ENCODE assay signal across 9 mouse cellular contexts in the genomic region with DNA sequence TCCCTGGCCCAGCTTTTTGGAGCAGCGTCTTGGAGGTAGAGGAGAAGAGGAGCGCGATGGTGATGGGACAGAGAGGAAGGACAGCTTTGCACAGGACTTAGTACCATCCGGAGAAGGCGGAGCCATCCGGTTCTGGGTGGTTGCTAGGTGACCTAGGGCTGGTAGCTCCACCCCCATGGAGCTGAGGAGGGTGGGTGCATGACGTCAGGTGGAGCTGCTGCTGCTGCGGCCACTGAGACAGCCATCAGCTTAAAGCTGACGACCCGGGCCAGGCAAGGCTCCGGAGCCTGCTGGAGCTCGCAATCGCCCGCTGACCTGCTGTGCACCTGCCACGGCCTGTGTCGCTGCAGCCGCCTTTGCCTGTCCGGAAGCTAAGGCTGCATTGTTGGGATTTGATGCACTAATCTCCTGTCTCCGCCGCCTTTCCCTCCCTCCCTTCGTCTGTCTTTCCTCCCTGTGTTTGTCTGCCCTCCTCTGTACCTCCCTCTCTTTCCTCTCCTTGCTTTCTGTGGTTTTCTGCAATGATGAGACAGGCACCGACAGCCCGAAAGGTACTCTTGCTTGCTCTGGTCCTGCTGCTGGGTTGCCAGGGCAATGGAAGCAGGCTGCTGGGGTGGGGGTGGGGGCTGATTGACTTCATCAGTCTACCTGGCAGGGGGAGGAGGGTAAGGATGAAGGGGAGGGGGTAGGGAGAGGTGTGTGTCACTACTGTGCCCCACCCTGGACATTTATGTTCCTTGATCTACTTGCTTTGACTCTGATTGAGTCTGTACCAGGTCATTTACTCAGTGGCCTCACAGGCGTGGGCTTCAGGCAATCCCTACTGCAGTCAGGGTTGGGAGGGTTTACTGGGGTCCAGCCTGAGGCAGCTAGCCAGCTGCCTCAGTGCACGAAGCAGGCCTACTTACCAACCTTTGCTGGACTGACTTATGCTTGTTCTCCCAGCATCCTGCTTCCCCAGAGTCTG. TPM values are rescaled to one million over a fixed set of nuclear protein-coding genes. Genes with fewer than 3 reads are reported as not detected.
DNase-seq lines count a peak whose midpoint lies in the region; ATAC-seq and TF ChIP-seq lines count a peak whose summit lies in the region.
"Had no signal": no experiment of that assay in that cellular context is flagged by ENCODE, and none has a peak within 500 bp of the region (broad histone marks: within the 10 kb centered on the region; RNA-seq: fewer than 3 reads in every experiment).

No protein-coding gene starts in this region.

- H3K27me3 ChIP-seq in intestine, embryonic 15.5 days (replicated peaks) = no peaks in the 10 kb centered on the region

- peaks cover 30% of the 10 kb centered on the region for H3K36me3 ChIP-seq in intestine, embryonic 15.5 days

- H3K9ac ChIP-seq in intestine, embryonic 15.5 days = 0 out of 2 replicates have a peak overlapping the region, but pooled peaks have one; percentile 12

- peak overlapping the region; percentile 45 for H3K4me2 ChIP-seq in intestine, embryonic 15.5 days (replicated peaks)

- ATAC-seq in granulocyte monocyte progenitor cell, adult 5-6 weeks (replicated peaks; ENCODE audit: poor library complexity, severe bottlenecking) = peak; percentile 69
- peak; percentile 87 for ATAC-seq in intestine, embryonic 15.5 days

- peak overlapping the region; percentile 79 for H3K27ac ChIP-seq in cortical plate, adult 2 months (ENCODE audit: insufficient read depth, low read length)
- H3K27ac ChIP-seq in intestine, embryonic 15.5 days = no peak overlapping the region

- TF ChIP-seq CTCF in cortical plate, adult 2 months (IDR thresholded peaks at IDR 0.05; ENCODE audit: extremely low read depth, insufficient read depth, low read length) = no peak

- H3K4me1 ChIP-seq in cortical plate, adult 2 months (ENCODE audit: control insufficient read depth, insufficient read depth, low read length) = peaks cover 3% of the 10 kb centered on the region
- peaks cover 8% of the 10 kb centered on the region; the same call in 1 of the 2 replicates for H3K4me1 ChIP-seq in intestine, embryonic 15.5 days (replicated peaks)

- no peaks in the 10 kb centered on the region for H3K9me3 ChIP-seq in intestine, embryonic 15.5 days

- TF ChIP-seq POLR2A in cortical plate, adult 2 months (IDR thresholded peaks at IDR 0.05; ENCODE audit: extremely low read depth, insufficient read depth, low read length) = peak; percentile 82

- peak; percentile 55 for DNase-seq in adrenal gland, postnatal 25 days
- peak; percentile 74 to 94 for DNase-seq in left cerebral cortex, adult 8-10 months (ENCODE audit: low spot score in 2 of 2)
- peak; percentile 61 to 66 for DNase-seq in lung, postnatal 4 days
- peak; percentile 84 for DNase-seq in right cerebral cortex, postnatal 14 days
- DNase-seq in urinary bladder, adult 2 months (ENCODE audit: low spot score) = no peak

- H3K4me3 ChIP-seq in cortical plate, adult 2 months (ENCODE audit: insufficient read depth, low read length) = peak overlapping the region; percentile 86
- peak overlapping the region; percentile 9; the same call in 1 of the 2 replicates for H3K4me3 ChIP-seq in intestine, embryonic 15.5 days (replicated peaks)
- H3K4me3 ChIP-seq: erythroblast, embryonic 14.5 days had no signal

- WGBS in intestine, embryonic 15.5 days = 16% methylated on average over 25 of the region's 25 CpGs

RNA-seq across cellular contexts. Expression of a gene that starts 20.5 kb away (rescaled TPM):
- total RNA-seq in adrenal gland, postnatal 25 days (2021) = 138 and 172 TPM in 2 replicates
- 332 and 350 TPM in 2 replicates for polyA plus RNA-seq in cortical plate, adult 2 months (2012; rRNA removed)
- total RNA-seq in granulocyte monocyte progenitor cell, adult 5-6 weeks (2014; fragmentation: Nextera tagmentation) = 27.3 and 71.9 TPM in 2 replicates
- 69.4 and 69.5 TPM in 2 replicates for total RNA-seq in granulocyte monocyte progenitor cell, adult 5-6 weeks (2017)
- polyA plus RNA-seq in intestine, embryonic 15.5 days (2015; fragmentation: Nextera tagmentation; extraction: Ambion mirVana) = 82.1 and 84.6 TPM in 2 replicates
- 100 to 1,000 TPM; 347 to 364 (median 356) TPM for total RNA-seq in left cerebral cortex, adult 8-10 months (2022)
- polyA plus RNA-seq in urinary bladder, adult 2 months (2012; rRNA removed) = 97.9 and 119 TPM in 2 replicates

RNA-seq across cellular contexts. Expression of a gene that starts 30.0 kb away (rescaled TPM):
- total RNA-seq in adrenal gland, postnatal 25 days (2021) = 0.61 and 1.2 TPM in 2 replicates
- 29.7 and 31.4 TPM in 2 replicates for polyA plus RNA-seq in cortical plate, adult 2 months (2012; rRNA removed)
- total RNA-seq in granulocyte monocyte progenitor cell, adult 5-6 weeks (2014; fragmentation: Nextera tagmentation) = 0.51 TPM in 1 of 2 replicates, not detected in the other
- total RNA-seq in granulocyte monocyte progenitor cell, adult 5-6 weeks (2017) = not detected in 2 replicates
- polyA plus RNA-seq in intestine, embryonic 15.5 days (2015; fragmentation: Nextera tagmentation; extraction: Ambion mirVana) = 1.4 and 2.0 TPM in 2 replicates
- total RNA-seq in left cerebral cortex, adult 8-10 months (2022) = 10 to 100 TPM; 26.4 to 29.4 (median 28.3) TPM
- polyA plus RNA-seq in urinary bladder, adult 2 months (2012; rRNA removed) = 1.2 and 1.5 TPM in 2 replicates
- polyA plus RNA-seq: erythroblast, embryonic 14.5 days had no signal

RNA-seq across cellular contexts. Expression of a gene that starts 30.0 kb away (rescaled TPM):
- 1.2 and 5.1 TPM in 2 replicates for total RNA-seq in adrenal gland, postnatal 25 days (2021)
- polyA plus RNA-seq in cortical plate, adult 2 months (2012; rRNA removed) = 29.0 and 34.1 TPM in 2 replicates
- total RNA-seq in granulocyte monocyte progenitor cell, adult 5-6 weeks (2014; fragmentation: Nextera tagmentation) = not detected in 2 replicates
- 0.04 TPM in 1 of 2 replicates, not detected in the other for total RNA-seq in granulocyte monocyte progenitor cell, adult 5-6 weeks (2017)
- polyA plus RNA-seq in intestine, embryonic 15.5 days (2015; fragmentation: Nextera tagmentation; extraction: Ambion mirVana) = 3.0 and 3.9 TPM in 2 replicates
- 10 to 100 TPM; 31.8 to 39.1 (median 34.5) TPM for total RNA-seq in left cerebral cortex, adult 8-10 months (2022)
- 4.9 and 5.6 TPM in 2 replicates for polyA plus RNA-seq in urinary bladder, adult 2 months (2012; rRNA removed)

RNA-seq across cellular contexts. Expression of a gene that starts 33.5 kb away (rescaled TPM):
- 0.12 TPM in 1 of 2 replicates, not detected in the other for total RNA-seq in adrenal gland, postnatal 25 days (2021)
- polyA plus RNA-seq in cortical plate, adult 2 months (2012; rRNA removed) = 0.06 and 0.35 TPM in 2 replicates
- total RNA-seq in granulocyte monocyte progenitor cell, adult 5-6 weeks (2014; fragmentation: Nextera tagmentation) = not detected in 2 replicates
- total RNA-seq in granulocyte monocyte progenitor cell, adult 5-6 weeks (2017) = 0.13 TPM in 1 of 2 replicates, not detected in the other
- 0.39 and 0.41 TPM in 2 replicates for polyA plus RNA-seq in intestine, embryonic 15.5 days (2015; fragmentation: Nextera tagmentation; extraction: Ambion mirVana)
- 1 to 10 TPM in 1 of 4 experiments, under 1 TPM in 3; 0.44 to 2.0 (median 0.79) TPM for total RNA-seq in left cerebral cortex, adult 8-10 months (2022)
- 0.06 TPM in 1 of 2 replicates, not detected in the other for polyA plus RNA-seq in urinary bladder, adult 2 months (2012; rRNA removed)

RNA-seq across cellular contexts. Expression of a gene that starts 50.9 kb away (rescaled TPM):
- total RNA-seq in adrenal gland, postnatal 25 days (2021) = 17.6 and 22.6 TPM in 2 replicates
- 163 and 169 TPM in 2 replicates for polyA plus RNA-seq in cortical plate, adult 2 months (2012; rRNA removed)
- total RNA-seq in granulocyte monocyte progenitor cell, adult 5-6 weeks (2014; fragmentation: Nextera tagmentation) = 5.1 and 8.7 TPM in 2 replicates
- total RNA-seq in granulocyte monocyte progenitor cell, adult 5-6 weeks (2017) = 2.1 and 5.0 TPM in 2 replicates
- polyA plus RNA-seq in intestine, embryonic 15.5 days (2015; fragmentation: Nextera tagmentation; extraction: Ambion mirVana) = 23.6 and 26.4 TPM in 2 replicates
- total RNA-seq in left cerebral cortex, adult 8-10 months (2022) = 100 to 1,000 TPM in 1 of 4 experiments, 10 to 100 TPM in 3; 91.4 to 114 (median 92.8) TPM
- polyA plus RNA-seq in urinary bladder, adult 2 months (2012; rRNA removed) = 20.7 and 22.1 TPM in 2 replicates

Comparison
In these comparisons a context has a peak if more than half of its experiments do, and no peak if none do; other contexts are left out.
1. RNA of a gene that starts 30.0 kb away (total RNA-seq): 26.4 to 29.4 TPM in left cerebral cortex, adult 8-10 months; 0.61 to 1.2 TPM in adrenal gland, postnatal 25 days and 0.51 TPM in granulocyte monocyte progenitor cell, adult 5-6 weeks; every median in the first group is over 10 times any median in the second.